Mouse (Mus musculus): Measurements from ENCODE around the gene Fhl2.

DNA sequence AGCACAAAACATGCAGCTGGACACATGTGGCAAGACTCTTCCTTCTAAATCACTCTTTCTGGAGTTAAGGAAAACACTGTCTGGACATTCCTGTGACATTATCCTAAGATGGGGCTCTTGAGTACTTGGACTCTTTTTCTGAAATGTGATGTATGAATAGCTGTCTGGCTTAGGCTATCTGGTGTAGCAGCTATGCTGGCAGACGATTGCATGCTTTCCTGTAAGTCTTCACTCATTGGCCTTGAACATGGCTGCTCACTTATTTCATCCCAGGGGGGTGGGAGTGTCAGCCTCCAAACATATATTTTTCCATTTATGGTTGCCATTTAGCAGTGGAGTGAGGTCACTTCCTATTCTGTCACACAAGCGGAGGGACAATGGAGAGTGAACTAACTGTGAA, 42.3 kb downstream of the Fhl2 start:
- TF ChIP-seq CTCF (IDR thresholded peaks at IDR 0.05; ENCODE audit: extremely low read depth, insufficient read length, insufficient replicate concordance, low read depth, low read length), result no peak
- no peak for TF ChIP-seq POLR2A (IDR thresholded peaks at IDR 0.05; ENCODE audit: low read depth, low read length)

Data from small intestine, adult 2 months (tissue).